Mouse (Mus musculus) olfactory bulb, adult 2 months (tissue): ENCODE results near the gene Zmynd8. TPM values are rescaled to one million over a fixed set of nuclear protein-coding genes. Genes with fewer than 3 reads are reported as not detected.

Source experiments
- H3K27ac ChIP-seq: fragments of 200-500 bp; 2 replicates; pipeline ENCODE4 v1.5.1; 2012; ENCODE audit warnings: low read depth, low read length; ENCODE audit not compliant: insufficient read depth
- H3K4me1 ChIP-seq: fragments of 200-500 bp; 2 replicates; pipeline ENCODE4 v1.6.1; 2012; ENCODE audit warnings: low read length; ENCODE audit not compliant: control insufficient read depth, insufficient read depth
- H3K4me3 ChIP-seq: fragments of 200-500 bp; 2 replicates; pipeline ENCODE4 v1.5.1; 2012; ENCODE audit warnings: mild to moderate bottlenecking, low read depth, low read length, moderate library complexity; ENCODE audit not compliant: insufficient read depth
- CTCF ChIP-seq: fragments of 200-500 bp; IDR thresholded peaks from 2 replicates; pipeline ENCODE4 v1.5.1; 2012; ENCODE audit warnings: low read depth, mild to moderate bottlenecking, low read length, moderate library complexity; ENCODE audit not compliant: insufficient read depth
- POLR2A ChIP-seq: fragments of 200-500 bp; IDR thresholded peaks from 2 replicates; pipeline ENCODE4 v1.6.1; 2012; ENCODE audit warnings: mild to moderate bottlenecking, low read depth, low read length, moderate library complexity; ENCODE audit not compliant: insufficient read depth
- WGBS: fragments of 180-500 bp; shearing (Covaris S2); methylation state at CpG from one replicate; pipeline ENCODE4 v1.1.7; 2018; 5-methylcytosine and 5-hydroxymethylcytosine counted together
- polyA plus RNA-seq: library from polyadenylated mRNA; stranded (reverse); fragments of >200 nt; gene quantifications from 2 replicates; pipeline ENCODE4 v1.2.4, GENCODE M21; 2012; ENCODE audit warnings: low replicate concordance; ENCODE audit not compliant: missing spikeins, insufficient read depth, insufficient read length

The Zmynd8 gene
- polyA plus RNA-seq, 1 experiment: 440 TPM

GRCm38 (mm10) chr2:165925144-165925543 is 26.3 kb upstream of the Zmynd8 start:
- TF ChIP-seq POLR2A (no peak), CTCF (no peak)
- 54% methylated on average over 3 of the region's 3 CpGs for WGBS
- Histone ChIP-seq H3K4me1 (no peaks in the 10 kb centered on the region), H3K4me3 (no peak overlapping the region), H3K27ac (no peak overlapping the region)

- TF ChIP-seq POLR2A: no peak
- no peak for TF ChIP-seq CTCF
- no peaks in the 10 kb centered on the region for H3K4me1 ChIP-seq
- 68% methylated on average over 2 of the region's 2 CpGs for WGBS
- no peak overlapping the region for H3K27ac ChIP-seq
- H3K4me3 ChIP-seq: no peak overlapping the region
Measured at GRCm38 (mm10) chr2:165924695-165925094, 25.9 kb upstream of the Zmynd8 start.

GRCm38 (mm10) chr2:165923715-165924114 is 24.9 kb upstream of the Zmynd8 start:
- no peak overlapping the region for H3K27ac ChIP-seq
- TF ChIP-seq POLR2A: no peak
- TF ChIP-seq CTCF: no peak
- H3K4me1 ChIP-seq: no peaks in the 10 kb centered on the region
- 92% methylated on average over 8 of the region's 8 CpGs for whole genome bisulfite sequencing
- H3K4me3 ChIP-seq: no peak overlapping the region

GRCm38 (mm10) chr2:165922994-165923393 is 24.2 kb upstream of the Zmynd8 start:
- 98% methylated on average over 3 of the region's 3 CpGs for WGBS
- TF ChIP-seq CTCF: no peak
- TF ChIP-seq POLR2A: no peak

GRCm38 (mm10) chr2:165922047-165922728 is 23.4 kb upstream of the Zmynd8 start:
- no peaks in the 10 kb centered on the region for H3K4me1 ChIP-seq
- WGBS: 67% methylated on average over 13 of the region's 13 CpGs
- H3K27ac ChIP-seq: no peak overlapping the region
- TF ChIP-seq POLR2A (no peak), CTCF (no peak)
- H3K4me3 ChIP-seq: no peak overlapping the region

More at GRCm38 (mm10) chr2:165922994-165923393, 24.2 kb upstream of the Zmynd8 start:
- Histone ChIP-seq H3K4me3 (no peak overlapping the region), H3K4me1 (no peaks in the 10 kb centered on the region), H3K27ac (no peak overlapping the region)

- no peak overlapping the region for H3K27ac ChIP-seq
- TF ChIP-seq CTCF (peak; percentile 92), POLR2A (no peak)
- WGBS: 26% methylated on average over 11 of the region's 11 CpGs
Measured at GRCm38 (mm10) chr2:165914298-165914697, 15.5 kb upstream of the Zmynd8 start.

GRCm38 (mm10) chr2:165913073-165913472 is 14.3 kb upstream of the Zmynd8 start:
- H3K4me1 ChIP-seq: peaks cover 2% of the 10 kb centered on the region; the same call in 1 of the 2 replicates
- 87% methylated on average over 7 of the region's 7 CpGs for WGBS
- no peak for TF ChIP-seq CTCF
- TF ChIP-seq POLR2A: no peak

More at GRCm38 (mm10) chr2:165914298-165914697, 15.5 kb upstream of the Zmynd8 start:
- H3K4me1 ChIP-seq: no peaks in the 10 kb centered on the region; the same call in 1 of the 2 replicates
- no peak overlapping the region for H3K4me3 ChIP-seq

GRCm38 (mm10) chr2:165909731-165910130 is 10.9 kb upstream of the Zmynd8 start:
- Histone ChIP-seq H3K4me3 (no peak overlapping the region), H3K4me1 (peaks cover 14% of the 10 kb centered on the region), H3K27ac (no peak overlapping the region)
- TF ChIP-seq CTCF: no peak
- TF ChIP-seq POLR2A: no peak

More at GRCm38 (mm10) chr2:165913073-165913472, 14.3 kb upstream of the Zmynd8 start:
- no peak overlapping the region for H3K27ac ChIP-seq
- H3K4me3 ChIP-seq: no peak overlapping the region

GRCm38 (mm10) chr2:165907199-165907598 is 8.4 kb upstream of the Zmynd8 start:
- WGBS: 77% methylated on average over 7 of the region's 8 CpGs
- peaks cover 14% of the 10 kb centered on the region for H3K4me1 ChIP-seq
- H3K4me3 ChIP-seq: no peak overlapping the region
- TF ChIP-seq POLR2A: no peak
- no peak for TF ChIP-seq CTCF
- no peak overlapping the region for H3K27ac ChIP-seq
